Mouse (Mus musculus) lung, postnatal 0 days (tissue): Measurements from ENCODE around the gene Pacrg.

Experiments used
- CTCF ChIP-seq: IDR thresholded peaks from 2 replicates; pipeline ENCODE4 v1.5.1; 2016; ENCODE audit warnings: antibody characterized with exemption, mild to moderate bottlenecking
- EP300 ChIP-seq: IDR thresholded peaks from 2 replicates; pipeline ENCODE4 v1.6.1; 2016; ENCODE audit warnings: antibody characterized with exemption, mild to moderate bottlenecking, control low read depth

GRCm38 (mm10) chr17:10549825-10550224 is 290.3 kb downstream of the Pacrg start:
- TF ChIP-seq CTCF (no peak), EP300 (no peak)
